Mouse (Mus musculus): Measurements from ENCODE around the gene Wdr41. TPM values are rescaled to one million over a fixed set of nuclear protein-coding genes. Genes with fewer than 3 reads are reported as not detected.

The Wdr41 gene
- polyA plus RNA-seq, 1 experiment from 2014 or later = 16.1 TPM

DNA sequence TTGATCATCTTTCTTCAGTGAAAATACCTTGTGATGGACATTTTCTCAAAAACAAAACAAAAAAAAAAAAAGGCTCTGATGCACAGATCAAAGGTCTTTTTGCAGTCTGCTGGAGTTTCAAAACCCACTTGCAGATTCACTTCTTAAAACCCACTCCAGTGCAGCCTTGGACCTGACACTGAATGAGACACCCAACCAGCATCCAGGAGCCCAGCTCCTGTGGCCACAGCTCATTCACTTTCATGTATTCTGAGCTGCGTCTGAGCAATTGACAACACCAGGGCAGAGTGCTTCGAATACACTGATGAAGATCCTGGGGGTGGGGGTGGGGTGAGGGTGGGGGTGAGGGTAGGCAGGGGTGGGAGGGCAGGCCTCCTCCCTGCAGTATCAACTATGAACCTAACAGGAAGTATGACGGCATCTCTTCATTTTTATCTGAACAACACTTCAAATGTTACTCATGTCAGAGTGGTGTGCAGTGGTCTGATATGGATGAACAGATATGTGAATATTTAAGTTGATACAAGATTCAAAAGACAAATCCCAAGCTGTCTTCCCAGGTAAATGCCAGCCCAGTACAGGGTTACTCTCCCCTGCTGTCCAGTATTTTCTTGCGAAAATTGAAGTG lies 87.4 kb downstream of the Wdr41 start:
- H3K9ac ChIP-seq (replicated peaks; ENCODE audit: low read depth) = no peak overlapping the region
- H3K27me3 ChIP-seq (replicated peaks; ENCODE audit: insufficient read depth, low read length) = no peaks in the 10 kb centered on the region
- DNase-seq (ENCODE audit: low spot score) (no peak), ATAC-seq (no peak)
- H3K36me3 ChIP-seq (ENCODE audit: insufficient read depth, low read length) = no peaks in the 10 kb centered on the region
- no peak overlapping the region for H3K27ac ChIP-seq (ENCODE audit: low read length)
- no peak overlapping the region for H3K4me2 ChIP-seq (replicated peaks; ENCODE audit: low read depth, low read length)
- no peaks in the 10 kb centered on the region for H3K9me3 ChIP-seq (ENCODE audit: low read length)
- WGBS = 50% methylated on average over 4 of the region's 4 CpGs
- H3K4me3 ChIP-seq (ENCODE audit: low read depth, low read length) = no peak overlapping the region
- TF ChIP-seq CTCF (IDR thresholded peaks at IDR 0.05) (no peak), EP300 (IDR thresholded peaks at IDR 0.05) (no peak)
- H3K4me1 ChIP-seq (ENCODE audit: insufficient read depth, low read depth, low read length) = no peaks in the 10 kb centered on the region

DNA sequence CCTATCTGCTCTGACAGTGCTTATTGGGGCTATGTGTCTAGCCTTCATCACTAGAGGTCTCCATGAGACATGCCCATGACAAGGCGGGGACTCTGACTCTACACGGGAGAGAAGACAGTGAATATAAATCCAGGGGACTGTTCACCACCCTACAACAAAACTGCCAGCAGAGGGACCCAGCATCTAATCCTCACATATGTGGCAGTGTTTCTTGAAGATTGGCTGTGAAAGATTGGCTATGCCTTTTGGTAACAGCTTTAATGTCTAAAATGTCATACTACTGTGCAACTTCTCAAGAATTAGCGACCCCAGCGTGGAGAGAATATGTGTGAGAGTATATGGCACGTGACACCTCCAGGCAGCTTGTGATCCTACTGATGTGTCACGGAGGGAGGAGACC lies 91.7 kb downstream of the Wdr41 start:
- no peak overlapping the region for H3K27ac ChIP-seq (ENCODE audit: low read length)
- peak; percentile 34 for DNase-seq (ENCODE audit: low spot score)
- 58% methylated on average over 6 of the region's 6 CpGs for WGBS
- TF ChIP-seq EP300 (IDR thresholded peaks at IDR 0.05) = no peak
- peak; percentile 61 for TF ChIP-seq CTCF (IDR thresholded peaks at IDR 0.05)
- H3K27me3 ChIP-seq (replicated peaks; ENCODE audit: insufficient read depth, low read length) = no peaks in the 10 kb centered on the region
- no peaks in the 10 kb centered on the region for H3K9me3 ChIP-seq (ENCODE audit: low read length)
- no peaks in the 10 kb centered on the region for H3K4me1 ChIP-seq (ENCODE audit: insufficient read depth, low read depth, low read length)
- no peaks in the 10 kb centered on the region for H3K36me3 ChIP-seq (ENCODE audit: insufficient read depth, low read length)
- H3K9ac ChIP-seq (replicated peaks; ENCODE audit: low read depth) = no peak overlapping the region
- no peak overlapping the region for H3K4me3 ChIP-seq (ENCODE audit: low read depth, low read length)
- no peak overlapping the region for H3K4me2 ChIP-seq (replicated peaks; ENCODE audit: low read depth, low read length)
- peak; percentile 17; the same call in 1 of the 2 replicates for ATAC-seq

DNA sequence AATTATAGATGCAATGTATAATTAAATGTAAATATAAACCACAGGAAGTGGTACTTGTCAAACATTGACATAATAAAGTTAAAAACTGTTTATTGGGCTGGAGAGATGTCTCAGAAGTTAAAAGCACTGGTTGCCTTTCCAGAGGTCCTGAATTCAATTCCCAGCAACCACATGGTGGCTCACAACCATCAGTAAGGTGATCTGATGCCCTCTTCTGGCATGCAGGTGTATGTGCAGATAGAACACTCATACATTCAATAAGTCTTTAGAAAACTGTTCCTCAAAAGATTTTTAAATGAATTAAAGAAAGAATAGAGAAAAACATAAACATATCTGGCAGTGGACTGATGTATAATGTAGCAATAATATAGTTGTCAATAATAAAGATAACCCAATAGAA lies 94.1 kb downstream of the Wdr41 start:
- Histone ChIP-seq H3K27ac (ENCODE audit: low read length) (no peak overlapping the region), H3K9ac (replicated peaks; ENCODE audit: low read depth) (no peak overlapping the region), H3K9me3 (ENCODE audit: low read length) (no peaks in the 10 kb centered on the region), H3K4me2 (replicated peaks; ENCODE audit: low read depth, low read length) (no peak overlapping the region), H3K27me3 (replicated peaks; ENCODE audit: insufficient read depth, low read length) (no peaks in the 10 kb centered on the region), H3K4me3 (ENCODE audit: low read depth, low read length) (no peak overlapping the region), H3K4me1 (ENCODE audit: insufficient read depth, low read depth, low read length) (no peaks in the 10 kb centered on the region), H3K36me3 (ENCODE audit: insufficient read depth, low read length) (no peaks in the 10 kb centered on the region)
- DNase-seq (ENCODE audit: low spot score) (no peak), ATAC-seq (no peak)
- TF ChIP-seq CTCF (IDR thresholded peaks at IDR 0.05) (peak; percentile 46), EP300 (IDR thresholded peaks at IDR 0.05) (no peak)

Other genes with a start within 250 kb of the Wdr41 start
- gene Tbca, start 187.4 kb upstream of the Wdr41 start, polyA plus RNA-seq (2015; fragmentation: Nextera tagmentation; extraction: Ambion mirVana) = 210 and 212 TPM in 2 replicates
- not detected in 2 replicates for gene Otp, start 100.7 kb upstream of the Wdr41 start, polyA plus RNA-seq (2015; fragmentation: Nextera tagmentation; extraction: Ambion mirVana)